Mouse (Mus musculus) right cerebral cortex, postnatal 36 days (tissue): ENCODE data around the gene Tspan9.
A peak's percentile ranks its signal among the peaks of the same experiment; 100 is the strongest.

Experiments
- DNase-seq, 2 experiments: peaks; one replicate each; pipeline ENCODE4 v3.0.0; 2022; ENCODE audit warnings: low spot score in 2 of 2, mixed read lengths in 1 of 2

The Tspan9 gene

DNA sequence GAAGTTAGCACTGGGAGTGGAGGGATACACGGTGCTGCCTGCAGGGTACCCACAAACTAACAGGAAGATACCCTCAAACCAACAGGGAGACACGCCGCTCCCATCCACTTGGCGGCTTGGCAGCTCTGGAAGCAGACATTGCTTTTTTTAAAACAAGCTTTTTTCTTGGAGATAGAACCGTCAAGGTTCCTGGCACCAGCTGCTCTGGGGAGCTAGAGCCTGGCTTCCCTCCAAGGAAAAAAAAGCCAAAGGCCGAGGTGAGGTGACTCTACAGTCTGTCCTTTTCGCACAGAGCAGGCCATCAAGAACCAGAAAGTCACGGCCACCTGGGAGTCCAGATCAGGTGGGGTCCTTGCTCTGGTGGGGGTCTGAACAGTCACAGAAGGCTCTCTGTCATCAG lies 162.2 kb downstream of the Tspan9 start:
- no peak for DNase-seq

- no peak for DNase-seq
Measured at GRCm38 (mm10) chr6:127980381-127981045, 162.9 kb downstream of the Tspan9 start.

DNA sequence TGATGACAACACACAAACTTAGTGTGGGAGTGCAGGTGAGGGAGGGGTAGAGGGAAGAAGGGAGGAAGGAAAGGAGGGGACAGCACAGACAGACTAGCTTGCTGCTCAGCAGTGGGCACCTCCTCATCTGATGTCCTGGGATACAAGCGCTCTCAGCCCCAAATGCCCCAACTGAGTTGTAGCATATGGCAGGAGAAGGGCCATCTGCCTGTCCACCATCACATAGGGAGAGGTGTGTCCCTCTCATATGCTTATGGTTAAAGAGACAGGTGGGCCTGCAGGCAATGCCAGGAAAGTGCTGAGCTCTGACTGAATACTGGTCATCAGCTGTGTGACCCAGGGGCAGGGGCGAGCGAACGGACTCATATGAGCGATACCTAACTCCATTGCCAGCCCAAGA lies 163.6 kb downstream of the Tspan9 start:
- DNase-seq, result no peak

GRCm38 (mm10) chr6:127978941-127979340 lies 164.5 kb downstream of the Tspan9 start:
- DNase-seq, result no peak

GRCm38 (mm10) chr6:127976695-127977094 lies 166.7 kb downstream of the Tspan9 start:
- DNase-seq, result no peak

- DNase-seq, result no peak
Measured at GRCm38 (mm10) chr6:127974000-127974399, 169.4 kb downstream of the Tspan9 start.

DNA sequence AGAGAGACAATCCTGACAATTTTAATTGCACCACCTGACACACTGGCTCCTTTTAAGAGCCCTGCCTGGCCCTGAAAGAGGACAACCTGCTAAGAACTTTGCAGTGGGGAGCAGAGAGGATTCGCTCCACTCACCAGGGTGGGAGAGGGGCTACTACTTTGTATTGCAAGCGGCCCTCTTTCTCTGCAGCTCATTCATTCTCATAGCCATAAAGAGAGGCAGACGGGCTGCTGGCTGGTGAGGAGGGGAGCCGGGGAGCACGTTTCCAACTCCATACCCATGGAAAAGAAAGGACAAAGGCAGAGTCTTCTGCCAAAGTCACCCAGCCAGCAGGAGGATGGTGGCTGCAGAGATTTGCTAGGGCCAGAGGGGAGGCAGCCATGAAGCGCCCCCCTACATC lies 169.8 kb downstream of the Tspan9 start:
- no peak for DNase-seq

DNA sequence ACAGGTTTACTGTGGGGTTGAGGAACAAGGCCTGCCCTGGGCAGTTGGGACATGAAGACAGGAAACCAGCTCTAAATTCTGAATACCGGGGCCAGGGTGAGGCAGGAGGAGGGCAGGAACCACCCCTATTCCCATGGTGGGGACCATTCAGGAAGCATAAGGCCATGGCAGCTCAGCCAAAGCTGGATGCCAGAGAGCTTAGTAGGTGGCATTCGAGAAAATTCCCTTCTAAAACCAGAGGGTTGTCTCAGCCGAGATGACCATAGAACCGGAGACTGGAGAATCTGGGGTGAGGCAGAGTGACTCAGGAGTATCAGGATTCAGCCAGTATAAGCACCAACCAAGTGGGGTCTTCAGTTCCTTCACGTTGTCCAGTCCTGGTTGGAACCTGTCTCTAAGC lies 171.5 kb downstream of the Tspan9 start:
- DNase-seq, result no peak

- DNase-seq, result no peak
Measured at GRCm38 (mm10) chr6:127970848-127971247, 172.5 kb downstream of the Tspan9 start.

GRCm38 (mm10) chr6:127970120-127970519 lies 173.3 kb downstream of the Tspan9 start:
- DNase-seq, result peak; percentile 61 to 71

DNA sequence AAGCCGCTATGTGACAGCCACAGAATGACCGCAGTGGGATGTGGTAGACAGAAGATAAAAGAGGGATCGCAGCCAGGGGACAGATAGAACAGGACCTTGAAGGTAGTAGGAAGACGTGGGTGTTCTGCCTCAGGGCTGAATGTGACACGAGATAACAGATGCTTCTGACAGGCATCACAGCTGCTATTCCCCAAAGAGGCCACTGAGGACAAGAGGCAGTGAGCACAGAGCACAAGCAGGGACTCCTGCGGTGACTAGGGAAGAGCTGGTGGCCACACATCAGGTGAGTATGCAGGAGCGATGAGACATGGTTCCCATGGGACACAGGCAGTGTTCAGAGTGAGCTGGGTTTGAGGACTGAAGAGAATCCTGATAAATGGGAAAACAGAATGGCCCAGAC lies 173.7 kb downstream of the Tspan9 start:
- no peak for DNase-seq

- peak; percentile 50 to 55 for DNase-seq
Measured at GRCm38 (mm10) chr6:127965497-127965896, 177.9 kb downstream of the Tspan9 start.

GRCm38 (mm10) chr6:127960203-127960602 lies 183.2 kb downstream of the Tspan9 start:
- DNase-seq, result no peak

DNA sequence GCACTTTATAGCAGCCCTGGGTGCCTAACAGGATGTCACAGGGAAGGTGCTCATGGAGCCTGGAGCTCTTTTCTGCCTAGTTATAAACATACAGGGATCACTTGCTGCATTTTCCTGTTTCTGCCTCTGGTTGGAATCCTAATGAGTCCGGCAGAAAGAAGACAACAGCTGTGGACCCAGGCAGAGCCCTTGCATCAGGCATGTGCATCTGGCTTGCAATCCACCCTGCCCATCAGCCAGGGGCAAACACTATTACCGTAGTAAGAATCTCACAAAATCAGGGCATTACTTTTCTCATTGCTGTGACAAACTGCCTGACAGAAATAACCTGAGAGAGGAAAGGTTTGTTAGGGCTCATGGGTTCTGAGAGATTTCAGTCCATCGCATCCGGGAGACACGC lies 187.2 kb downstream of the Tspan9 start:
- no peak for DNase-seq

GRCm38 (mm10) chr6:127953071-127953470 lies 190.3 kb downstream of the Tspan9 start:
- DNase-seq, result no peak

DNA sequence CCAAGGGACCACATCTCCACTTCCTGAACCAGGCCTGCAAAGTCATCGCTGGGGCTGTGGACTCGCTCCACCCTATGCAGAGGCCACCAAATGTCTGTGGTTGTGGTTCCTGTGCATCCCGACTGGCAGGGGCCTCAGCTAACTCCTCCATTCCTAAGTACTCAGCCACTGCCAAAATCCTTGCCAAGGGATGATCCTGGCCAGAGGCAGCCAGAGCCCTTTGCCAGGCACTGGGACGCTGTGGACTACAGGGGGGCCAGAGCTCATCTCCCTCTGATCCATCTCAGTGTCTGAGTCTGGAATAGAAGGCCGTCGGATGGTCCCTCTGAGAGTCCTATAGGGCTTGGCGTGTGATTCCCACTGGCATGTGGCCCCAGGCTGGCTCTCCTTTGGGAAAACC lies 193.5 kb downstream of the Tspan9 start:
- no peak for DNase-seq

- no peak for DNase-seq
Measured at GRCm38 (mm10) chr6:127948656-127949055, 194.7 kb downstream of the Tspan9 start.

DNA sequence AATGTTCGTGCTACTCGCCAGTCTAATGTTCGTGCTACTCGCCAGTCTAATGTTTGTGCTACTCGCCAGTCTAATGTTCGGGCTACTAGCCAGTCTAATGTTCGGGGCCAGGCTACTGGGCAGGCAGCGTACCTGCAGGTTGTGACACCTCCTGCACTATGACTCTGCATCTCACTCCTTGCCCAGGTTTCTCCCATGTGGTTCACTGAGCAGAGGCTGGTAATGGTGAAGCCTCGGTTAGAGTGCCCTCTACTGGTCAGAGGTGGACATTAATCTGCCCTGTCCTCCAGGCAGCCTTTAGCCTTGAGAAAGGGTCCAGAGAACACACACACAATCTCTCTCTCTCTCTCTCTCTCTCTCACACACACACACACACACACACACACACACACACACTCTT lies 197.7 kb downstream of the Tspan9 start:
- peak; percentile 56 to 67 for DNase-seq

GRCm38 (mm10) chr6:127942421-127942820 lies 201.0 kb downstream of the Tspan9 start:
- DNase-seq, result no peak

DNA sequence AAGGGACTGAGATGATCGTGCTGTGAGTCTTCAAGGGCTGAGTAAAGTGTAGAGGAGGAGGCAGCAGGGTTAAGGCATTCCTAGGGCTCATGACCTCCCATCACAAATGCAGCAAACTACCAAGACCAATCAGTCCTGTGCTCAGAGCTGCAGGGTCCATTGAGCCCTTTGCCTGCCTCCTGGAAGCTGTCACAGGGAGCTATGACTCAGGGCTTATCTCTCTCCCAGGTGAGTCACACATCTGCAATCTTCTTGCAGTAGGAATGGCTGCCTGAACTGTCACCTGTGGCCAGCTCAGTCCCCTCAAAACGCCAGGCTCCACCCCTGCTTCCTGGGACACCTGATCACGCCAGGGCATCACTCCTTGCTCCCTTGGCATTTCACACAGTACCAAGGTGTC lies 208.3 kb downstream of the Tspan9 start:
- DNase-seq, result no peak

- no peak for DNase-seq
Measured at GRCm38 (mm10) chr6:127933841-127934240, 209.6 kb downstream of the Tspan9 start.

- DNase-seq, result peak in 1 of 2 experiments; percentile 34
Measured at GRCm38 (mm10) chr6:127932697-127933096, 210.7 kb downstream of the Tspan9 start.

DNA sequence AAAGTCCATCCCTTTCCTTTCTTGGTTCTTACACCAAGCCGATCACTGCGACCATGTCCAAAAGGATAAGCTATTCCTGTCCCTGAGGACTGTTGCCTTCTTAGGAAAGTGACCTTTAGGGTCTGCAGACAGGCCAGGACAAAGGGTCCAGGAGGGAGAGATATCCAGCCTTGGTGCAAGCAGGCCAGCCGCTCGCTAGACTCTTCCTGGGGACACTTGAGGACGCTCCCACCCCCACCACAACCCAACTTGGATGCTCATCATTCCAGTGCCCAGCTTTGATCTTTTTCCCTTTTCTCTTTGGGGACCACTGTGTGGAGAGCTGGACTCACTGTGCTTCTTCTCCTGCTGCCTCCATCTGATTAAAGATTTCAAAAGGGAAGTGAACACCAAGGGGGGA lies 214.7 kb downstream of the Tspan9 start:
- no peak for DNase-seq

- DNase-seq, result peak; percentile 73 to 88
Measured at GRCm38 (mm10) chr6:127925915-127926314, 217.5 kb downstream of the Tspan9 start.
